Mouse (Mus musculus): ENCODE results near the gene Cacng4. TPM values are rescaled to one million over a fixed set of nuclear protein-coding genes. Genes with fewer than 3 reads are reported as not detected.
A peak's percentile ranks its signal among the peaks of the same experiment; 100 is the strongest.

Gene Cacng4
- polyA plus RNA-seq, 1 experiment from 2014 or later = 4.9 TPM

- DNase-seq (ENCODE audit: low spot score) = peak; percentile 52
- Histone ChIP-seq H3K4me1 (ENCODE audit: control insufficient read depth, insufficient read depth, low read length) (peaks cover 5% of the 10 kb centered on the region), H3K27ac (replicated peaks; ENCODE audit: low read depth, low read length) (no peak overlapping the region), H3K9ac (ENCODE audit: low read depth, low read length) (no peak overlapping the region), H3K4me2 (ENCODE audit: low read depth, low read length) (peak overlapping the region; percentile 29; the same call in 1 of the 2 replicates), H3K4me3 (ENCODE audit: low read depth, low read length) (no peak overlapping the region), H3K9me3 (ENCODE audit: control insufficient read depth, low read length) (no peaks in the 10 kb centered on the region), H3K27me3 (replicated peaks; ENCODE audit: control insufficient read depth, insufficient read depth, low read length) (no peaks in the 10 kb centered on the region), H3K36me3 (ENCODE audit: control insufficient read depth, insufficient read depth, low read length) (no peaks in the 10 kb centered on the region)
- WGBS = 44% methylated on average over 24 of the region's 27 CpGs
- ATAC-seq (ENCODE audit: low read depth) = no peak
Observed at GRCm38 (mm10) chr11:107703272-107704134, 90.9 kb downstream of the Cacng4 start.

- H3K4me2 ChIP-seq (ENCODE audit: low read depth, low read length) = no peak overlapping the region
- no peaks in the 10 kb centered on the region; the same call in 1 of the 2 replicates for H3K4me1 ChIP-seq (ENCODE audit: control insufficient read depth, insufficient read depth, low read length)
- ATAC-seq (ENCODE audit: low read depth) (no peak), DNase-seq (ENCODE audit: low spot score) (no peak)
- H3K27ac ChIP-seq (replicated peaks; ENCODE audit: low read depth, low read length) = no peak overlapping the region
- H3K27me3 ChIP-seq (replicated peaks; ENCODE audit: control insufficient read depth, insufficient read depth, low read length) = no peaks in the 10 kb centered on the region
- H3K9ac ChIP-seq (ENCODE audit: low read depth, low read length) = no peak overlapping the region
- H3K36me3 ChIP-seq (ENCODE audit: control insufficient read depth, insufficient read depth, low read length) = no peaks in the 10 kb centered on the region
- peaks cover 4% of the 10 kb centered on the region; the same call in 1 of the 2 replicates for H3K9me3 ChIP-seq (ENCODE audit: control insufficient read depth, low read length)
- no peak overlapping the region for H3K4me3 ChIP-seq (ENCODE audit: low read depth, low read length)
- WGBS = 82% methylated on average over 4 of the region's 4 CpGs
Observed at GRCm38 (mm10) chr11:107699967-107700366, 94.4 kb downstream of the Cacng4 start.

GRCm38 (mm10) chr11:107693338-107693737, 101.0 kb downstream of the Cacng4 start:
- Histone ChIP-seq H3K9me3 (ENCODE audit: control insufficient read depth, low read length) (peaks cover 4% of the 10 kb centered on the region; the same call in 1 of the 2 replicates), H3K9ac (ENCODE audit: low read depth, low read length) (no peak overlapping the region), H3K4me2 (ENCODE audit: low read depth, low read length) (no peak overlapping the region), H3K27me3 (replicated peaks; ENCODE audit: control insufficient read depth, insufficient read depth, low read length) (no peaks in the 10 kb centered on the region), H3K27ac (replicated peaks; ENCODE audit: low read depth, low read length) (no peak overlapping the region), H3K4me3 (ENCODE audit: low read depth, low read length) (no peak overlapping the region), H3K36me3 (ENCODE audit: control insufficient read depth, insufficient read depth, low read length) (peaks cover 8% of the 10 kb centered on the region), H3K4me1 (ENCODE audit: control insufficient read depth, insufficient read depth, low read length) (no peaks in the 10 kb centered on the region; the same call in 1 of the 2 replicates)
- 71% methylated on average over 6 of the region's 6 CpGs for WGBS
- DNase-seq (ENCODE audit: low spot score) (no peak), ATAC-seq (ENCODE audit: low read depth) (no peak)

GRCm38 (mm10) chr11:107691569-107691968, 102.8 kb downstream of the Cacng4 start:
- 73% methylated on average over 8 of the region's 8 CpGs for WGBS
- Histone ChIP-seq H3K4me1 (ENCODE audit: control insufficient read depth, insufficient read depth, low read length) (no peaks in the 10 kb centered on the region; the same call in 1 of the 2 replicates), H3K9ac (ENCODE audit: low read depth, low read length) (no peak overlapping the region), H3K4me2 (ENCODE audit: low read depth, low read length) (no peak overlapping the region), H3K36me3 (ENCODE audit: control insufficient read depth, insufficient read depth, low read length) (peaks cover 21% of the 10 kb centered on the region), H3K4me3 (ENCODE audit: low read depth, low read length) (no peak overlapping the region), H3K27ac (replicated peaks; ENCODE audit: low read depth, low read length) (no peak overlapping the region), H3K9me3 (ENCODE audit: control insufficient read depth, low read length) (no peaks in the 10 kb centered on the region), H3K27me3 (replicated peaks; ENCODE audit: control insufficient read depth, insufficient read depth, low read length) (no peaks in the 10 kb centered on the region)
- DNase-seq (ENCODE audit: low spot score) (no peak), ATAC-seq (ENCODE audit: low read depth) (no peak)

- H3K4me2 ChIP-seq (ENCODE audit: low read depth, low read length) = no peak overlapping the region
- 94% methylated on average over 10 of the region's 10 CpGs for WGBS
Observed at GRCm38 (mm10) chr11:107688480-107688879, 105.9 kb downstream of the Cacng4 start.

GRCm38 (mm10) chr11:107686290-107686689, 108.1 kb downstream of the Cacng4 start:
- no peak for ATAC-seq (ENCODE audit: low read depth)

More at GRCm38 (mm10) chr11:107688480-107688879, 105.9 kb downstream of the Cacng4 start:
- no peak overlapping the region for H3K27ac ChIP-seq (replicated peaks; ENCODE audit: low read depth, low read length)
- H3K4me3 ChIP-seq (ENCODE audit: low read depth, low read length) = no peak overlapping the region
- H3K36me3 ChIP-seq (ENCODE audit: control insufficient read depth, insufficient read depth, low read length) = peaks cover 40% of the 10 kb centered on the region
- H3K4me1 ChIP-seq (ENCODE audit: control insufficient read depth, insufficient read depth, low read length) = no peaks in the 10 kb centered on the region
- H3K9me3 ChIP-seq (ENCODE audit: control insufficient read depth, low read length) = no peaks in the 10 kb centered on the region
- DNase-seq (ENCODE audit: low spot score) (no peak), ATAC-seq (ENCODE audit: low read depth) (no peak)
- H3K27me3 ChIP-seq (replicated peaks; ENCODE audit: control insufficient read depth, insufficient read depth, low read length) = no peaks in the 10 kb centered on the region
- no peak overlapping the region for H3K9ac ChIP-seq (ENCODE audit: low read depth, low read length)

GRCm38 (mm10) chr11:107683544-107684465, 110.6 kb downstream of the Cacng4 start:
- H3K4me3 ChIP-seq (ENCODE audit: low read depth, low read length) = no peak overlapping the region
- no peak overlapping the region for H3K27ac ChIP-seq (replicated peaks; ENCODE audit: low read depth, low read length)
- WGBS = 55% methylated on average over 19 of the region's 19 CpGs
- H3K27me3 ChIP-seq (replicated peaks; ENCODE audit: control insufficient read depth, insufficient read depth, low read length) = no peaks in the 10 kb centered on the region
- no peak for DNase-seq (ENCODE audit: low spot score)
- no peaks in the 10 kb centered on the region for H3K9me3 ChIP-seq (ENCODE audit: control insufficient read depth, low read length)
- no peak overlapping the region for H3K9ac ChIP-seq (ENCODE audit: low read depth, low read length)
- no peaks in the 10 kb centered on the region for H3K4me1 ChIP-seq (ENCODE audit: control insufficient read depth, insufficient read depth, low read length)
- peaks cover 37% of the 10 kb centered on the region for H3K36me3 ChIP-seq (ENCODE audit: control insufficient read depth, insufficient read depth, low read length)
- peak; percentile 57 for ATAC-seq (ENCODE audit: low read depth)
- no peak overlapping the region for H3K4me2 ChIP-seq (ENCODE audit: low read depth, low read length)

More at GRCm38 (mm10) chr11:107686290-107686689, 108.1 kb downstream of the Cacng4 start:
- Histone ChIP-seq H3K9me3 (ENCODE audit: control insufficient read depth, low read length) (no peaks in the 10 kb centered on the region), H3K4me2 (ENCODE audit: low read depth, low read length) (no peak overlapping the region), H3K9ac (ENCODE audit: low read depth, low read length) (no peak overlapping the region), H3K27ac (replicated peaks; ENCODE audit: low read depth, low read length) (no peak overlapping the region), H3K4me3 (ENCODE audit: low read depth, low read length) (no peak overlapping the region), H3K36me3 (ENCODE audit: control insufficient read depth, insufficient read depth, low read length) (peaks cover 40% of the 10 kb centered on the region), H3K4me1 (ENCODE audit: control insufficient read depth, insufficient read depth, low read length) (no peaks in the 10 kb centered on the region), H3K27me3 (replicated peaks; ENCODE audit: control insufficient read depth, insufficient read depth, low read length) (no peaks in the 10 kb centered on the region)
- 76% methylated on average over 16 of the region's 20 CpGs for WGBS
- no peak for DNase-seq (ENCODE audit: low spot score)

GRCm38 (mm10) chr11:107682694-107683355, 111.5 kb downstream of the Cacng4 start:
- H3K4me1 ChIP-seq (ENCODE audit: control insufficient read depth, insufficient read depth, low read length) = no peaks in the 10 kb centered on the region
- no peak overlapping the region for H3K9ac ChIP-seq (ENCODE audit: low read depth, low read length)
- no peaks in the 10 kb centered on the region for H3K9me3 ChIP-seq (ENCODE audit: control insufficient read depth, low read length)
- WGBS = 74% methylated on average over 9 of the region's 9 CpGs
- H3K4me3 ChIP-seq (ENCODE audit: low read depth, low read length) = no peak overlapping the region
- H3K27ac ChIP-seq (replicated peaks; ENCODE audit: low read depth, low read length) = no peak overlapping the region
- peaks cover 28% of the 10 kb centered on the region for H3K36me3 ChIP-seq (ENCODE audit: control insufficient read depth, insufficient read depth, low read length)
- DNase-seq (ENCODE audit: low spot score) (no peak), ATAC-seq (ENCODE audit: low read depth) (no peak)
- no peaks in the 10 kb centered on the region for H3K27me3 ChIP-seq (replicated peaks; ENCODE audit: control insufficient read depth, insufficient read depth, low read length)
- no peak overlapping the region for H3K4me2 ChIP-seq (ENCODE audit: low read depth, low read length)
